Mouse (Mus musculus) bone marrow, adult 2 months (tissue): Measurements from ENCODE around the gene Rxrb. TPM values are rescaled to one million over a fixed set of nuclear protein-coding genes. Genes with fewer than 3 reads are reported as not detected.
"Not testable (repeated sequence)": the region's sequence is repeated elsewhere in the genome, so short reads cannot be mapped to it uniquely, and the experiment has no call there.

Experiments used
- H3K27ac ChIP-seq: fragments of 200-500 bp; 2 replicates; pipeline ENCODE4 v1.5.1; 2012; ENCODE audit warnings: low read depth, mild to moderate bottlenecking, control low read depth, inconsistent platforms, low read length; ENCODE audit not compliant: control insufficient read depth, poor library complexity, insufficient read depth
- H3K4me1 ChIP-seq: fragments of 200-500 bp; 2 replicates; pipeline ENCODE4 v1.6.1; 2011; ENCODE audit warnings: low read length; ENCODE audit not compliant: control insufficient read depth, insufficient read depth
- H3K4me3 ChIP-seq: fragments of 200-500 bp; replicated peaks from 2 replicates; pipeline ENCODE3; 2011; ENCODE audit warnings: mild to moderate bottlenecking, low read depth, low read length, control low read depth; ENCODE audit not compliant: control insufficient read depth
- CTCF ChIP-seq: fragments of 200-500 bp; IDR thresholded peaks from 2 replicates; pipeline ENCODE4 v1.5.1; 2011; ENCODE audit warnings: low read length, control low read depth; ENCODE audit not compliant: control insufficient read depth, insufficient read depth
- POLR2A ChIP-seq: fragments of 200-500 bp; IDR thresholded peaks from 2 replicates; pipeline ENCODE4 v1.6.1; 2011; ENCODE audit warnings: low read depth, mild to moderate bottlenecking, control low read depth, low read length, borderline replicate concordance; ENCODE audit not compliant: control insufficient read depth
- WGBS: fragments of 180-500 bp; shearing (Covaris S2); methylation state at CpG from one replicate; pipeline ENCODE4 v1.1.7; 2018; 5-methylcytosine and 5-hydroxymethylcytosine counted together
- polyA plus RNA-seq: library from polyadenylated mRNA; stranded (reverse); fragments of >200 nt; gene quantifications from 2 replicates; pipeline ENCODE4 v1.2.4, GENCODE M21; 2011; ENCODE audit warnings: low replicate concordance; ENCODE audit not compliant: missing spikeins, insufficient read depth, insufficient read length

Rxrb gene
- polyA plus RNA-seq, 1 experiment, result 70.9 TPM

GRCm38 (mm10) chr17:34000150-34000537 is 31.5 kb upstream of the Rxrb start, which contains the start of gene H2-K1:
H2-K1 (minus strand) TSS chr17:34000347.
- TF ChIP-seq CTCF, result 0 out of 2 replicates have a peak, but pooled peaks have one; percentile 1
- peak; percentile 100 for TF ChIP-seq POLR2A

GRCm38 (mm10) chr17:34000796-34001195 is 30.8 kb upstream of the Rxrb start:
- H3K4me1 ChIP-seq, H3K4me3 ChIP-seq: not testable (repeated sequence)
- 18% methylated on average over 2 of the region's 2 CpGs for WGBS
- H3K27ac ChIP-seq, result peak overlapping the region; percentile 54

More at GRCm38 (mm10) chr17:34000150-34000537, 31.5 kb upstream of the Rxrb start, which contains the start of gene H2-K1:
- H3K4me3 ChIP-seq, result peak within 1 kb of the TSS; percentile 76
- H3K4me1 ChIP-seq, result no peaks in the 10 kb centered on the region; the same call in 1 of the 2 replicates
- under 1% methylated on average over 30 of the region's 30 CpGs for WGBS
- H3K27ac ChIP-seq, result peak within 1 kb of the TSS; percentile 90

DNA sequence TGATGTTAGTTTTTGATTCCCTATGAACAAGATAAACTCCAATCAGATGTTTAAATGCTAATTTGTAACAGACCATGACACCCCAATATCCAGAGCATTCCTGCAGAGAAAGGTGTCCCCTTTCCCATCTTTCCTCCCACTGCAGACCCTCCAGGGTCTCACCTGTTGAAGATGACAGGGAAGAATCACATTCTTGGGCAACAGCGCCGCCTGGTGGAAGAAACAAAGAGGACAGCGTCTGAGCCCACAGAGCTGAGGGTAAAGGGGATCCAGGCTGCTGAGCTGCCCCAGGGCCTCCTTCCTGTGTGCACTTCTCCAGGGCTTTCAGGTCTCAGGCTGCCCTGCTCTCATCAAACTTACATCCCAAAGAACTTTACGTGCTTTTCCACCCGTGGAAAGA is 28.2 kb upstream of the Rxrb start:
- Histone ChIP-seq H3K27ac (no peak overlapping the region), H3K4me3 (no peak overlapping the region), H3K4me1 (no peaks in the 10 kb centered on the region; the same call in 1 of the 2 replicates)
- WGBS, result 4% methylated on average over 5 of the region's 5 CpGs
- TF ChIP-seq POLR2A (no peak), CTCF (peak; percentile 70)

GRCm38 (mm10) chr17:34006570-34006969 is 25.0 kb upstream of the Rxrb start:
- no peak overlapping the region for H3K4me3 ChIP-seq
- TF ChIP-seq CTCF (no peak), POLR2A (no peak)
- 51% methylated on average over 2 of the region's 2 CpGs for WGBS
- no peaks in the 10 kb centered on the region for H3K4me1 ChIP-seq
- no peak overlapping the region for H3K27ac ChIP-seq

DNA sequence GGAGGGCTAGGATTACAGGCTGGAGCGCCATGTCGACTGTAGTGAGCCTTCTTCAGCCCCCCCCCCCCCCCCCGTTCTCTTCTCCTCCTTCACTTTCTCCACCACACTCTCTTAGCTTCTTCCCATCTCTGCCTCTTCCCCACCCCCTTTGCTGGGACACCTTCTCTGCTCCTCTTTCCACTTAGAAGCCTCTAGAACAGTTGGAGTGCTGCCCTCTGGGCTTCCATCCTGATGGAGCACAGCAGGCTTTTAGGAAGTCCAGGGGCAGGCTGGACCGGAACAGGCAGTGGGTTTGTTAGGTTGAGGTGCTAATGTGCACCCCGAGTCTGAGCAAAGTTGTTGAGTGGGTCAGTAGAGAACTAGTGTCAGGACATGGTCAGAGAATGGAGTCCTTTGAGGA is 21.5 kb upstream of the Rxrb start:
- Histone ChIP-seq H3K4me3 (no peak overlapping the region), H3K27ac (no peak overlapping the region), H3K4me1 (no peaks in the 10 kb centered on the region)
- WGBS, result 80% methylated on average over 5 of the region's 5 CpGs
- TF ChIP-seq CTCF, result no peak

DNA sequence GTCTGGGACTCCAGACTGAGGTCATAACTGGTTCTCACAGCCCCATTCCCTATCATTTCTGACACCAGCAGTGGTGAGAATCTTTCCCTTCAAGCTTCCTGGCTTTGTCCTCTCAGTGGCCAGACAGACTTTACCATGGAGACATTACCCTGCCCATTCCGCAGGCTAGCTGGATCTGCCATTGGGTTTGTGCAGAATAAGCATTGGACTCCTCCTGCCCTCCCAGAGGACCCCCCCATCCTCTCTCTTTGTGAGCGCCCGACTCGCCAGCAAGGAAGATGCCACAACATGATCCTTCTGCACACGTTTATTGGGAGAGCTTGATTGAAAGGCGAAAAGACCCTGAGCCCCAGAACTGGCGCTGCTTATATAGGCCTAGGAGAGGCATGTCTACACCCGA is 18.2 kb upstream of the Rxrb start:
- WGBS, result 92% methylated on average over 8 of the region's 8 CpGs
- no peak for TF ChIP-seq CTCF
- TF ChIP-seq POLR2A, result no peak
- H3K4me1 ChIP-seq, result no peaks in the 10 kb centered on the region
- H3K4me3 ChIP-seq, result no peak overlapping the region
- H3K27ac ChIP-seq, result no peak overlapping the region

- no peak for TF ChIP-seq POLR2A
- TF ChIP-seq CTCF, result no peak
- WGBS, result 91% methylated on average over 23 of the region's 23 CpGs
- Histone ChIP-seq H3K4me1 (peaks cover 5% of the 10 kb centered on the region), H3K27ac (no peak overlapping the region; the same call in 1 of the 2 replicates), H3K4me3 (no peak overlapping the region)
Observed at GRCm38 (mm10) chr17:34021539-34022413, 9.8 kb upstream of the Rxrb start.

DNA sequence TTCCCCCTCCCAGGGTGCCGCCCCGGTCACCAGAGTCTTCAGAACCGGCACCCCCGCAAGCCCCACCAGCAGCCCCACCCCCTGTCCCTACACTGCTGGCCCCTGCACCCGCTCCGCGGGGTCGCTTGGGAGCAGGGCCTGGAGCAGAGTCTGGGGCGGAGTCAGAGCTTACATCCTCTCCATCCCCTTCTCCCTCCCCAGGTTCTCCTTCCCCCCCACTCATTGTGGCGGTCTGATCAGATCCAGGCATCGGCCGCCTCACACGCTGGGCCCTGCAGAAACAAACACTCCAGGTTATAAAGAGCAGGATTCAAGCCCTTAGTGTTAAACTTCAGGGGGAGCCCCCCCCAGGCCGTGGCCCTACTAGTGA is 9.2 kb upstream of the Rxrb start:
- 93% methylated on average over 14 of the region's 14 CpGs for WGBS
- TF ChIP-seq CTCF (no peak), POLR2A (no peak)

GRCm38 (mm10) chr17:34022987-34023386 is 8.6 kb upstream of the Rxrb start:
- Histone ChIP-seq H3K27ac (no peak overlapping the region), H3K4me1 (peaks cover 7% of the 10 kb centered on the region), H3K4me3 (no peak overlapping the region)
- TF ChIP-seq CTCF (no peak), POLR2A (no peak)
- WGBS, result 97% methylated on average over 20 of the region's 20 CpGs

More for the DNA sequence above, 9.2 kb upstream of the Rxrb start:
- H3K4me1 ChIP-seq, result peaks cover 7% of the 10 kb centered on the region
- H3K4me3 ChIP-seq, result no peak overlapping the region
- H3K27ac ChIP-seq, result no peak overlapping the region
